Mouse (Mus musculus) liver, adult 2 months (tissue): ENCODE data around the gene Patl2. TPM values are rescaled to one million over a fixed set of nuclear protein-coding genes. Genes with fewer than 3 reads are reported as not detected.
A peak's percentile ranks its signal among the peaks of the same experiment; 100 is the strongest.
"Not testable (repeated sequence)": the region's sequence is repeated elsewhere in the genome, so short reads cannot be mapped to it uniquely, and the experiment has no call there.

Experiments used
- DNase-seq: peaks from one replicate; pipeline ENCODE4 v3.0.0-alpha.2; 2011; ENCODE audit warnings: low read depth, low spot score; ENCODE audit errors: extremely low read depth
- H3K27ac ChIP-seq: fragments of 200-500 bp; replicated peaks from 2 replicates; pipeline ENCODE4 v1.5.1; 2012; ENCODE audit warnings: low read depth, mild to moderate bottlenecking, control low read depth, inconsistent platforms, low read length; ENCODE audit not compliant: insufficient read depth
- H3K27me3 ChIP-seq: fragments of 200-500 bp; 2 replicates; pipeline ENCODE4 v1.6.1; 2012; ENCODE audit warnings: mild to moderate bottlenecking, moderate library complexity, low read length, inconsistent platforms; ENCODE audit not compliant: control insufficient read depth, insufficient read depth
- H3K36me3 ChIP-seq: fragments of 200-500 bp; 2 replicates; pipeline ENCODE4 v1.6.1; 2012; ENCODE audit warnings: low read length, inconsistent platforms; ENCODE audit not compliant: control insufficient read depth, insufficient read depth
- H3K4me1 ChIP-seq: fragments of 200-500 bp; 2 replicates; pipeline ENCODE4 v1.6.1; 2011; ENCODE audit warnings: low read length; ENCODE audit not compliant: control insufficient read depth, insufficient read depth
- H3K4me3 ChIP-seq: fragments of 200-500 bp; 2 replicates; pipeline ENCODE4 v1.5.1; 2011; ENCODE audit warnings: low read depth, mild to moderate bottlenecking, control low read depth, low read length, moderate library complexity; ENCODE audit not compliant: insufficient read depth
- H3K79me2 ChIP-seq: fragments of 200-500 bp; 2 replicates; pipeline ENCODE4 v1.6.1; 2012; ENCODE audit warnings: inconsistent platforms, mild to moderate bottlenecking, low read length, moderate library complexity; ENCODE audit not compliant: control insufficient read depth, insufficient read depth
- H3K9ac ChIP-seq: fragments of 200-500 bp; 2 replicates; pipeline ENCODE4 v1.6.1; 2012; ENCODE audit warnings: low read depth, mild to moderate bottlenecking, control low read depth, inconsistent platforms, low read length
- CTCF ChIP-seq: fragments of 200-500 bp; IDR thresholded peaks from 2 replicates; pipeline ENCODE4 v1.5.1; 2011; ENCODE audit warnings: low read depth, low read length, control low read depth
- POLR2A ChIP-seq: fragments of 200-500 bp; IDR thresholded peaks from 2 replicates; pipeline ENCODE4 v1.6.1; 2011; ENCODE audit warnings: low read length, control low read depth; ENCODE audit not compliant: insufficient read depth; ENCODE audit errors: extremely low read depth
- WGBS: fragments of 180-500 bp; shearing (Covaris S2); methylation state at CpG from one replicate; pipeline ENCODE4 v1.1.7; 2018; 5-methylcytosine and 5-hydroxymethylcytosine counted together
- polyA plus RNA-seq: library from polyadenylated mRNA; depleted of rRNA; stranded (reverse); fragments of >200 nt; gene quantifications from 2 replicates; pipeline ENCODE4 v1.2.3, GENCODE M21; 2012; rRNA removed
- total RNA-seq: library from RNA; depleted of rRNA; stranded (reverse); fragments of >200 nt; gene quantifications from 2 replicates; pipeline ENCODE4 v1.2.3, GENCODE M21; 2014; rRNA removed

Patl2 gene
- total and polyA plus RNA-seq, 2 experiments = 0.09 TPM; not detected in 1

DNA sequence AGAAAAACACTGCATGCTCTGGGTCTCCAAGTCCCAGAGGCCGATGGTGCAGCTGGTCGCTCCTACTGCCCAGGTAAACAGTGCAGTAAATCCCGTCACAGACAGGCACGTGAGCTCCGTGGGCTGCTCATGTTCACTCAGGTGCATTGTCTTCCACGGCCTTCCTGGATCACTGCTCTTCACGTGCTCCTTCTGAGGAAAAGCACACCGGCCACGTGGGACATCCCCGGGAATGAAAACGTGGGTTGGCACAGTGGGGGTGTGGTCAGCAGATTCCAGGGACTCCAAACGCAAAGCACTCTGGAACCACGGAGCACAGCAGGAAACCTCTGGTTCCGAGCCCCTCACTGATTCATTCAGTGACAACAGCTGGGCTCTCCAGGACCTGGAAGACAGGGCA is 77.9 kb downstream of the Patl2 start:
- WGBS = 86% methylated on average over 14 of the region's 14 CpGs
- Histone ChIP-seq H3K9ac (no peak overlapping the region), H3K27me3 (no peaks in the 10 kb centered on the region), H3K79me2 (no peaks in the 10 kb centered on the region; the same call in 1 of the 2 replicates), H3K4me1 (no peaks in the 10 kb centered on the region; the same call in 1 of the 2 replicates), H3K36me3 (peaks cover 30% of the 10 kb centered on the region), H3K27ac (no peak overlapping the region), H3K4me3 (no peak overlapping the region)
- TF ChIP-seq POLR2A (no peak), CTCF (no peak)
- DNase-seq = no peak

DNA sequence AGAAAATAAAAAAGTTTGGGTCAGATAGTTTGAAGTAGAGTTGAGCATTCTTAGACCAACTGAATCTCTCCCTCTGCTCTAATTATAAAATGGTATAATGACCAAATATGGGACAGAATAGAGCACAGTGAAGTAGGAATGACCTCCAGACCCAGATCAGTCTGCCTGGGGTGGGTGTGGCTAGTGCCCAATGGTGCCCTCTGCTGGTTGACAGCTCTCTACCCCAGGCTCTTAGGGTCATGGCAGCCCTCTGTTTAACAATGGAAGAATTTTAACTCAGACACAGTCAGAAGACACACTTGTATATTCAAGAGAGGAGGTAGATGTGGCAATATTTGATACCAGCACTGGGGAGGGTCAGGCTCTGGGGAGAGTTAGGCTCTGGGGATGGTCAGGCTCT is 83.9 kb downstream of the Patl2 start:
- no peaks in the 10 kb centered on the region for H3K27me3 ChIP-seq
- H3K9ac ChIP-seq = no peak overlapping the region
- H3K36me3 ChIP-seq = peaks cover 23% of the 10 kb centered on the region
- peak; percentile 49 for DNase-seq
- no peak overlapping the region for H3K4me3 ChIP-seq
- no peaks in the 10 kb centered on the region for H3K4me1 ChIP-seq
- no peak overlapping the region for H3K27ac ChIP-seq
- H3K79me2 ChIP-seq = no peaks in the 10 kb centered on the region
- TF ChIP-seq CTCF (peak; percentile 91), POLR2A (no peak)

DNA sequence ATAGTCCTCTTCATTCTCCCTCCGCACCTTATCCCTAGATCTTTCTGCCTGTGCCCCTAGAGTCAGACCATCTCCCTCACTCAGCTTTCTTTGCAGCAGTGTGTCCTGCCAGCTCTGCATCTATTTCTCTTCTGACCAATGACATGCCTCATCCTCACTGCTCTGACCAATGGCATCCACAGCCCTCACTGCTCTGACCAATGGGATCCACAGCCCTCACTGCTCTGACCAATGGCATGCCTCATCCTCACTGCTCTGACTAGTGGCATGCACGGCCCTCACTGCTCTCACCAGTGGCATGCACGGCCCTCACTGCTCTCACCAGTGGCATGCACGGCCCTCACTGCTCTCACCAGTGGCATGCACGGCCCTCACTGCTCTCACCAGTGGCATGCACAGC is 88.3 kb downstream of the Patl2 start:
- H3K36me3 ChIP-seq = peaks cover 29% of the 10 kb centered on the region
- not testable (repeated sequence) for H3K9ac ChIP-seq, DNase-seq, H3K79me2 ChIP-seq, H3K27ac ChIP-seq, H3K27me3 ChIP-seq, H3K4me3 ChIP-seq, H3K4me1 ChIP-seq
- WGBS = 86% methylated on average over 5 of the region's 5 CpGs

DNA sequence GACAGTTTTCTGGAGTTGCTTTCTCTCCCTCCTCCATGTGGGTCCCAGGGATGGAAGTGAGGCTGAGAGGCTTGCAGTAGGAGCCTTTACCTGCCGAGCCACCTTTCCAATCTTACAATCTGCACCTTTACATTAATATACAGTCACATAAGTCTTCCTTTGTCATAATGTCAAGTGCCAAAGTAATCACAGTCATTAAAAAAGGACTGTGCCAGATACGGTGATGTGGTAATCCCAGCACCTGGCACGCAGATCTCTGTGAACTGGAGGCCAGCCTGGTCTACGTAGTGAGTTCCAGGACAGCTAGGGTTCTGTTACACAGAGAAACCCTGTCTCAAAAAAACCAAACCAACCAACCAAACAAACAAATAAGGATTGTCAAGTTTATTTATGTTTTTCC is 92.1 kb downstream of the Patl2 start:
- WGBS = 42% methylated on average over 4 of the region's 4 CpGs
- H3K36me3 ChIP-seq = peaks cover 40% of the 10 kb centered on the region
- no peaks in the 10 kb centered on the region for H3K27me3 ChIP-seq
- H3K4me1 ChIP-seq = no peaks in the 10 kb centered on the region
- TF ChIP-seq POLR2A (no peak), CTCF (no peak)
- no peak overlapping the region for H3K4me3 ChIP-seq
- H3K79me2 ChIP-seq = no peaks in the 10 kb centered on the region
- no peak overlapping the region for H3K9ac ChIP-seq
- DNase-seq = peak; percentile 50
- H3K27ac ChIP-seq = no peak overlapping the region

DNA sequence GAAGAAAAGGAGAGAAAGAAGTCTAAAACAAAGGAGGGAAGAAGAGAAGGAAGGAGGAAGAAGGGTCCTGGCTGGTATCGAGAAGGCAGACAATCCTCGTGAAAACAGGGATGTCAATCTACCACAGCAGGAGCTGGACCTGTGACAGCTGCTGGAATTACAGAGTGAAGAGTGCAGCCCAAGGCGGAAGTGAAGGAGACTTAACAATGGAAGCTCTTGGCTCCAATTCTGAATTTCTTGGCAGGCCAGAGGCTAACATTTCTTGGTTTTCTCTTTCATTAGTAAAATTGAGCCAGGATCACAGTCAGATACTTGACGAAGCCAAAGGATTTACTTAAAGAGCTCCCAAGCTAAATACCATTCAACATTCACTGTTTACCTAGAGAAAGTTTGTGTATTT is 99.5 kb downstream of the Patl2 start:
- peaks cover 9% of the 10 kb centered on the region for H3K4me1 ChIP-seq
- H3K27ac ChIP-seq = no peak overlapping the region
- no peak for DNase-seq
- no peak overlapping the region for H3K9ac ChIP-seq
- 45% methylated on average over 4 of the region's 4 CpGs for WGBS
- no peaks in the 10 kb centered on the region for H3K27me3 ChIP-seq
- TF ChIP-seq POLR2A (no peak), CTCF (no peak)
- no peak overlapping the region for H3K4me3 ChIP-seq
- peaks cover 24% of the 10 kb centered on the region for H3K36me3 ChIP-seq
- H3K79me2 ChIP-seq = no peaks in the 10 kb centered on the region

DNA sequence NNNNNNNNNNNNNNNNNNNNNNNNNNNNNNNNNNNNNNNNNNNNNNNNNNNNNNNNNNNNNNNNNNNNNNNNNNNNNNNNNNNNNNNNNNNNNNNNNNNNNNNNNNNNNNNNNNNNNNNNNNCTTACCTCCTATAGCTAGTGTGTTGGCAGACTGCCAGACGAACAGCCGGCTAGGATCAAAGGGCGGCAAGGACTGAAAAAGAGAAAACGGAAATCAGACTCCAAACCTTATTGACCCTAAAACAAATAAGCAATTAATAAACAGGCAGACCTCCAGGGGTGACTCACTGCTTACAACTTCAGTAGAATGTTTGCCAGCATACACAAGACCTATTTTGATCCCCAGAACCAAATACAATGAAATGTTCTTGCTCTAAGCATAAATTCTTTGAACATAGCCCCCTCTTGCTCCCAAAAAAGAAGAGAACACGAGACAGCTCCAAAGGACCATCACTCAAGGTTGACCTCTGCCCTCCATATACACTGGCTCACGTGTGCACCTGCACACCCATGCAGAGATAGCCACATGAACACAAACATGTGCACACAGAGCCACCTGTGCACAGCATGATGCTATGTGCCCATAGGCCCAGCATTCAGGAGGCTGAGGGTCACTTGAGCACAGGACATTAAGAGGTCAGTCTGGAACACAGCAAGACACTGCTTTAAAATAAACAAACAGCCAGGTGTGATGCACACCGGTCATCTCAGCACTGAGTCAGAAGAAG is 104.1 kb downstream of the Patl2 start:
- Histone ChIP-seq H3K27ac (no peak overlapping the region), H3K79me2 (no peaks in the 10 kb centered on the region), H3K27me3 (no peaks in the 10 kb centered on the region), H3K36me3 (peaks cover 19% of the 10 kb centered on the region), H3K4me3 (no peak overlapping the region), H3K9ac (no peak overlapping the region), H3K4me1 (peaks cover 8% of the 10 kb centered on the region)
- TF ChIP-seq POLR2A (no peak), CTCF (no peak)
- 20% methylated on average over 7 of the region's 7 CpGs for WGBS
- DNase-seq = peak; percentile 62

Other genes with a start within 250 kb of the Patl2 start
- 14.3 and 14.9 TPM in 2 replicates for gene Ctdspl2, start 230.2 kb downstream of the Patl2 start, total RNA-seq
- gene Ctdspl2, start 230.2 kb downstream of the Patl2 start, polyA plus RNA-seq = 1.6 TPM in 2 replicates
- gene Mageb3, start 230.1 kb downstream of the Patl2 start, total RNA-seq = 0.07 TPM in 1 of 2 replicates, not detected in the other
- not detected in 2 replicates for gene Mageb3, start 230.1 kb downstream of the Patl2 start, polyA plus RNA-seq
- 18.7 and 20.0 TPM in 2 replicates for gene Eif3j1, start 157.6 kb downstream of the Patl2 start, total RNA-seq
- 3.8 and 4.8 TPM in 2 replicates for gene Eif3j1, start 157.6 kb downstream of the Patl2 start, polyA plus RNA-seq
- gene Spg11, start 67.8 kb downstream of the Patl2 start, total RNA-seq = 9.3 and 10.5 TPM in 2 replicates
- gene Spg11, start 67.8 kb downstream of the Patl2 start, polyA plus RNA-seq = 4.0 and 4.3 TPM in 2 replicates
- 1,301 and 1,615 TPM in 2 replicates for gene B2m, start 38.5 kb downstream of the Patl2 start, total RNA-seq
- gene B2m, start 38.5 kb downstream of the Patl2 start, polyA plus RNA-seq = 2,279 and 2,555 TPM in 2 replicates
- 0.09 and 0.13 TPM in 2 replicates for gene Trim69, start 25.5 kb downstream of the Patl2 start, total RNA-seq
- gene Trim69, start 25.5 kb downstream of the Patl2 start, polyA plus RNA-seq = 0.07 TPM in 1 of 2 replicates, not detected in the other
- not detected in 2 replicates for gene Terb2, start 83 bp upstream of the Patl2 start, total RNA-seq
- gene Terb2, start 83 bp upstream of the Patl2 start, polyA plus RNA-seq = not detected in 2 replicates
- gene Sord, start 48.6 kb upstream of the Patl2 start, total RNA-seq = 1,007 and 1,092 TPM in 2 replicates
- gene Sord, start 48.6 kb upstream of the Patl2 start, polyA plus RNA-seq = 365 and 586 TPM in 2 replicates
- gene Duox2, start 112.3 kb upstream of the Patl2 start, total RNA-seq = 0.07 TPM in 1 of 2 replicates, not detected in the other
- gene Duox2, start 112.3 kb upstream of the Patl2 start, polyA plus RNA-seq = 0.02 and 0.04 TPM in 2 replicates
- 0.09 TPM in 1 of 2 replicates, not detected in the other for gene Duoxa2, start 112.7 kb upstream of the Patl2 start, total RNA-seq
- gene Duoxa2, start 112.7 kb upstream of the Patl2 start, polyA plus RNA-seq = not detected in 2 replicates
- not detected in 2 replicates for gene Duoxa1, start 127.5 kb upstream of the Patl2 start, total RNA-seq
- not detected in 2 replicates for gene Duoxa1, start 127.5 kb upstream of the Patl2 start, polyA plus RNA-seq
- not detected in 2 replicates for gene Duox1, start 129.5 kb upstream of the Patl2 start, total RNA-seq
- gene Duox1, start 129.5 kb upstream of the Patl2 start, polyA plus RNA-seq = not detected in 2 replicates
- 6.6 and 6.7 TPM in 2 replicates for gene Shf, start 183.0 kb upstream of the Patl2 start, total RNA-seq
- gene Shf, start 183.0 kb upstream of the Patl2 start, polyA plus RNA-seq = 8.1 and 14.0 TPM in 2 replicates
- 1.2 and 1.7 TPM in 2 replicates for gene Slc28a2, start 240.3 kb upstream of the Patl2 start, total RNA-seq
- 0.22 and 0.38 TPM in 2 replicates for gene Slc28a2, start 240.3 kb upstream of the Patl2 start, polyA plus RNA-seq